Mouse (Mus musculus) forebrain, embryonic 12.5 days (tissue): ENCODE measurements around the gene Gm21149. TPM values are rescaled to one million over a fixed set of nuclear protein-coding genes. Genes with fewer than 3 reads are reported as not detected.

ENCODE experiments used
- polyA plus RNA-seq: library from polyadenylated mRNA; unstranded; fragments of >200 nt; fragmentation: Nextera tagmentation; extraction: Ambion mirVana; gene quantifications from 2 replicates; pipeline ENCODE4 v1.2.1, GENCODE M21; 2016

Gene Gm21149
- polyA plus RNA-seq, 1 experiment from 2014 or later = not detected

Other genes with a start within 250 kb of the Gm21149 start
- gene Gm21190, start 52.7 kb upstream of the Gm21149 start, polyA plus RNA-seq = not detected in 2 replicates
- gene Gm21083, start 100.8 kb upstream of the Gm21149 start, polyA plus RNA-seq = not detected in 2 replicates
- not detected in 2 replicates for gene Speer4d, start 142.5 kb upstream of the Gm21149 start, polyA plus RNA-seq
- not detected in 2 replicates for gene 4930572O03Rik, start 180.5 kb upstream of the Gm21149 start, polyA plus RNA-seq
- not detected in 2 replicates for gene Speer4c, start 237.7 kb upstream of the Gm21149 start, polyA plus RNA-seq